Mouse (Mus musculus): ENCODE data around the gene Pifo.
A peak's percentile ranks its signal among the peaks of the same experiment; 100 is the strongest.

The Pifo gene

DNA sequence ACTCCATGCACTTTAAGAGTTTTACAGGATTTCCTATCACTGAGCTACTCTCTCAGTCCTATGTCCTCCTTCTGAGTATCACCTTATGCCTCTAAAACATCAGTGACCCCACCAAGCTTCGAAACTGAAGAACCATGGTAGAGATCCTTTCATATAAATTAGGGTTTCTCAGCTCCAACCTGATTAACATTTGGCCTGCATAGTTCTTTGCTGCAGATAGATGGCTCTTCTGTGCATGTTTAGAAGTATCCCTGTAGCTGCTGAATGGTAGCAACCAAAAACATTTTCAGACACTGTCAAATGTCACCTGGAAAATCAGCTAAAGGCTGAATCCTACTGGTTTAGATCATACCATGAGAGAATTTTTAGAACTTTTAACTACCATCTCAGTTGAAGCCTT is 57.2 kb downstream of the Pifo start:
- DNase-seq (ENCODE audit: low read depth, low spot score): peak; percentile 6

DNA sequence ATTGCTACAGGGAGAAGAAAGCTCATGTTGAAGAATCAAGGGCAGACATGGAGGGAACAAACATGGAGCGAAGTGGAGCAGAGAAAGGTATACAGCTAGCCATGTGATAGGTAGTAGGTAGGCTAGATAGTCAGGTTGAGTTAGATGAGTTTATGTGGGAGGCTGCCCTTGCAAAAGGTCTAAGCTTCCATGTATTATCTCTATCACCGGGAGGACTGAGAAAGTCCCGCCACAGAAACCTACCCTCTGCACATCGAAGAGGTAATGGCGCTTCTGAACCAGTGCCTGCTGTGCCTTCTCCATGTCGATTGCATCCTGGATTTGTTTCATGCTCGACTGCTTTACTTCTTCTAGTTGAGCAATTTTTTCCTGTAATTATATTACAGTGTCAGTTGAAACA is 63.1 kb downstream of the Pifo start:
- DNase-seq (ENCODE audit: low read depth, low spot score): no peak

Data from CD4-positive helper T cell, adult 2 months (primary cell).